Comparison of ENCODE assay signal across 18 mouse cellular contexts in the genomic region with DNA sequence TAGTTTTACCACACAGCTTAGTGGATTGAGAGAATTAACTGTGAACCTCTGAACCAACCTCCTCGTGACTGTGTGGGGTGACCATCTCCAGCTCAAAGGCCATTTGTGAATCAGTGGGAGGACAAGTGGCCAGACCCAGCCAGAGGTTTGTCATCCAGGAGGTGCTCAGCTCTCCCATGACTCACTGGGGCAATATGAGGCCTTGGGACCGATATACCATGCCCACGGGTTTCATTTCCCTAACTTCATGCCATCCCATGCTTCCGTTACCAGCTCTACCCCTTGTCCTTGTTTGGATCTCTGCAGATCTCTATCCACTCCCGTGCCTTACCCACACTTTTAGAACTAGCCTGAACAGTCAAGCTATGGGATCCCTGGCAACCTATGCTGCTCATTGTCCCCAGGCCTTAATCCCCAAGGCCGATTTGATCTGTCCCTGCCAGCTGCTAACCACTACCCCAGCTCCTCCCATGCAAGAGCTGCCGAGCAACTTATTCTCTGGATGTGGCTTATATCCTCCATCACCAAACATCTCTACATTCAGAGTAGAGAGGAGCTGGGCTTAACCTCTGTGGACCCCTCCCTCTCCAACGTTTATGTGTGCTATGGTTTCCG. TPM values are rescaled to one million over a fixed set of nuclear protein-coding genes. Genes with fewer than 3 reads are reported as not detected.
A peak's percentile ranks its signal among the peaks of the same experiment; 100 is the strongest.
DNase-seq lines count a peak whose midpoint lies in the region; ATAC-seq lines count a peak whose summit lies in the region.
"Had no signal": no experiment of that assay in that cellular context is flagged by ENCODE, and none has a peak within 500 bp of the region (broad histone marks: within the 10 kb centered on the region; RNA-seq: fewer than 3 reads in every experiment).

No protein-coding gene starts in this region.

- ATAC-seq in common myeloid progenitor, adult 5-6 weeks (replicated peaks; ENCODE audit: low read depth, poor library complexity, severe bottlenecking), result peak; percentile 32; the same call in 1 of the 2 replicates
- ATAC-seq in megakaryocyte progenitor cell, adult 5-6 weeks (replicated peaks; ENCODE audit: poor library complexity), result peak; percentile 34
- ATAC-seq: forebrain, embryonic 14.5 days; hindbrain, postnatal 0 days; Patski had no signal

- intact Hi-C loops in left cerebral cortex, postnatal 36 days (cut with DNase I), result no loop called here

- peak; percentile 59 for DNase-seq in retina, postnatal 1 day
- no peak for DNase-seq in retina, embryonic 14.5 days (ENCODE audit: low spot score)
- DNase-seq in adrenal gland, postnatal 25 days, result peak; percentile 29
- no peak for DNase-seq in lung, postnatal 14 days
- DNase-seq in left cerebral cortex, postnatal 36 days (ENCODE audit: low spot score in 2 of 2), result no peak
- DNase-seq in lung, postnatal 4 days, result no peak
- DNase-seq: cerebellum, adult 11 months; cerebellum, adult 9-10 months; embryo, embryonic 11 days; gastrocnemius, adult 2 months; gastrocnemius, postnatal 25 days; heart, postnatal 10 days; kidney, adult 11 months had no signal

RNA-seq across cellular contexts. Expression of gene Zfp90, which starts 27.2 kb away (rescaled TPM):
- 5.6 and 8.3 TPM in 2 replicates for total RNA-seq in adrenal gland, postnatal 25 days (2021)
- total RNA-seq in common myeloid progenitor, adult 5-6 weeks (2017), result 13.4 and 13.5 TPM in 2 replicates
- 5.9 and 10.2 TPM in 2 replicates for total RNA-seq in megakaryocyte progenitor cell, adult 5-6 weeks (2015)
- 6.2 and 8.4 TPM in 2 replicates for total RNA-seq in megakaryocyte progenitor cell, adult 5-6 weeks (2017)
- 10 to 100 TPM; 11.1 to 11.7 TPM for total RNA-seq in left cerebral cortex, postnatal 36 days (2021)

RNA-seq across cellular contexts. Expression of gene Smpd3, which starts 50.1 kb away (rescaled TPM):
- 6.6 and 8.0 TPM in 2 replicates for total RNA-seq in adrenal gland, postnatal 25 days (2021)
- 0.14 and 0.92 TPM in 2 replicates for total RNA-seq in common myeloid progenitor, adult 5-6 weeks (2017)
- total RNA-seq in megakaryocyte progenitor cell, adult 5-6 weeks (2015), result not detected in 2 replicates
- not detected in 2 replicates for total RNA-seq in megakaryocyte progenitor cell, adult 5-6 weeks (2017)
- total RNA-seq in left cerebral cortex, postnatal 36 days (2021), result 10 to 100 TPM; 59.2 to 69.9 TPM

Comparison
In these comparisons a context has a peak if more than half of its experiments do, and no peak if none do; other contexts are left out.
1. DNase-seq: peak in retina, postnatal 1 day (single experiment) and adrenal gland, postnatal 25 days (single experiment); none in retina, embryonic 14.5 days (single experiment), lung, postnatal 14 days (single experiment), left cerebral cortex, postnatal 36 days (0 of 2) and lung, postnatal 4 days (0 of 2).